Mouse (Mus musculus): Measurements from ENCODE around the gene Mrpl53.

- TF ChIP-seq EP300 (IDR thresholded peaks at IDR 0.05; ENCODE audit: insufficient read depth, low read depth, low read length): no peak
- TF ChIP-seq POLR2A (IDR thresholded peaks at IDR 0.05; ENCODE audit: insufficient read depth, low read length): no peak
These were observed 5.7 kb upstream of the Mrpl53 start for GRCm38 (mm10) chr6:83103130-83103650.
